Mouse (Mus musculus) erythroblast, embryonic 14.5 days (primary cell): ENCODE measurements around the gene Nbas.

Source experiments
- GATA1 ChIP-seq: IDR thresholded peaks from 2 replicates; pipeline ENCODE4 v1.6.1; 2012; ENCODE audit warnings: low read length, inconsistent platforms, mixed read lengths
- TAL1 ChIP-seq: IDR thresholded peaks from 3 replicates; pipeline ENCODE4 v1.6.1; 2012; ENCODE audit warnings: low read length, inconsistent platforms, mixed read lengths

GRCm38 (mm10) chr12:13486278-13486677 lies 217.3 kb downstream of the Nbas start:
- TF ChIP-seq GATA1 (no peak), TAL1 (no peak)
